Mouse (Mus musculus) E14TG2a.4 (cell line): ENCODE results near the gene Abcf1.
A peak's percentile ranks its signal among the peaks of the same experiment; 100 is the strongest.

Experiments
- H3K27me3 ChIP-seq: 2 replicates; pipeline ENCODE4 v1.6.1; 2014; ENCODE audit warnings: low read length, control low read depth; ENCODE audit not compliant: insufficient read depth
- H3K36me3 ChIP-seq: 2 replicates; pipeline ENCODE4 v1.6.1; 2014; ENCODE audit warnings: low read length, control low read depth; ENCODE audit not compliant: insufficient read depth
- H3K4me1 ChIP-seq: replicated peaks from 2 replicates; pipeline ENCODE4 v1.6.1; 2014; ENCODE audit warnings: low read depth, low read length, control low read depth
- H3K4me3 ChIP-seq: replicated peaks from 2 replicates; pipeline ENCODE4 v1.5.1; 2014; ENCODE audit warnings: mild to moderate bottlenecking, low read length
- H3K9me3 ChIP-seq: 2 replicates; pipeline ENCODE4 v1.6.1; 2014; ENCODE audit warnings: low read length, control low read depth
- CTCF ChIP-seq: conservative IDR thresholded peaks from 2 replicates; pipeline ENCODE4 v1.5.1; 2014; ENCODE audit warnings: low read length
- NANOG ChIP-seq: IDR thresholded peaks from 2 replicates; pipeline ENCODE4 v1.6.1; 2014; ENCODE audit warnings: borderline replicate concordance, low read length, mixed read lengths
- POU5F1 ChIP-seq: IDR thresholded peaks from 2 replicates; pipeline ENCODE4 v1.6.1; 2014; ENCODE audit warnings: low read length, borderline replicate concordance

Gene Abcf1

DNA sequence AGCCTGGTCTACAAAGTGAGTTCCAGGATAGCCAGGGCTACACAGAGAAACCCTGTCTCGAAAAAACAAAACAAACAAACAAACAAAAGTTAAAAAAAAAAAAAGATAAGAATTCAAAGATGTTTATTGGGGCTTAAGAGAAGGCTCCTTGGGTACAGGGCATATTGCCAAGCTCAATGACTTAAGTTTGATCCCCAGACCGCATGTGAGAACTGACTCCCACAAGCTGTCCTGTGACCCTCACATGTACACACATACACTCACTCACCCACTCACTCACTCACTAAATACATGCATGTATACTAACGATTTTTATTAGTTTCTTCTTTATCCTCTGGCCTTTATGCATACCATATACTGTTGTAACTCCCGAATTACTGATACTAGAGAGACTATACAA is 30.8 kb upstream of the Abcf1 start:
- peaks cover 85% of the 10 kb centered on the region for H3K4me1 ChIP-seq
- peaks cover 15% of the 10 kb centered on the region; the same call in 1 of the 2 replicates for H3K36me3 ChIP-seq
- no peak for TF ChIP-seq CTCF
- no peak for TF ChIP-seq NANOG
- TF ChIP-seq POU5F1: no peak
- peaks cover 7% of the 10 kb centered on the region for H3K9me3 ChIP-seq
- no peaks in the 10 kb centered on the region for H3K27me3 ChIP-seq
- H3K4me3 ChIP-seq: no peak overlapping the region

DNA sequence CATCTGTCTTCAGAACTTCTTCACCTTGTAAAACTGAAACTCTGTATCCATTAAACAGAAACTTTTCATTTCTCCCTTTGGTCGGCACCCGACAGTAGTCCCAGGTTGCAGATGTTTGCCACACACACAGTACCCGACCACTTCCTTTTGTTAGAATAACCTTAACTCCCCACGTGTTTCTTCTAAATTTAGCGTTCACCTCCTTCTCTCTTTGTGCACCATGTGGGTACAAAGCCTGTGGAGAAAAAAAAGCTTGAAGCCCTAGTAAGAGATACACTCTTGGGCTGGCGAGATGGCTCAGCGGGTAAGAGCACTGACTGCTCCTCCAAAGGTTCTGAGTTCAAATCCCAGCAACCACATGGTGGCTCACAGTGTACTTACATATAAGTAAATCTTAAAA is 29.8 kb upstream of the Abcf1 start:
- no peak for TF ChIP-seq CTCF
- TF ChIP-seq POU5F1: no peak
- no peak for TF ChIP-seq NANOG
- H3K4me1 ChIP-seq: peaks cover 82% of the 10 kb centered on the region
- H3K4me3 ChIP-seq: no peak overlapping the region
- H3K36me3 ChIP-seq: peaks cover 14% of the 10 kb centered on the region; the same call in 1 of the 2 replicates
- H3K27me3 ChIP-seq: no peaks in the 10 kb centered on the region
- peaks cover 7% of the 10 kb centered on the region for H3K9me3 ChIP-seq

DNA sequence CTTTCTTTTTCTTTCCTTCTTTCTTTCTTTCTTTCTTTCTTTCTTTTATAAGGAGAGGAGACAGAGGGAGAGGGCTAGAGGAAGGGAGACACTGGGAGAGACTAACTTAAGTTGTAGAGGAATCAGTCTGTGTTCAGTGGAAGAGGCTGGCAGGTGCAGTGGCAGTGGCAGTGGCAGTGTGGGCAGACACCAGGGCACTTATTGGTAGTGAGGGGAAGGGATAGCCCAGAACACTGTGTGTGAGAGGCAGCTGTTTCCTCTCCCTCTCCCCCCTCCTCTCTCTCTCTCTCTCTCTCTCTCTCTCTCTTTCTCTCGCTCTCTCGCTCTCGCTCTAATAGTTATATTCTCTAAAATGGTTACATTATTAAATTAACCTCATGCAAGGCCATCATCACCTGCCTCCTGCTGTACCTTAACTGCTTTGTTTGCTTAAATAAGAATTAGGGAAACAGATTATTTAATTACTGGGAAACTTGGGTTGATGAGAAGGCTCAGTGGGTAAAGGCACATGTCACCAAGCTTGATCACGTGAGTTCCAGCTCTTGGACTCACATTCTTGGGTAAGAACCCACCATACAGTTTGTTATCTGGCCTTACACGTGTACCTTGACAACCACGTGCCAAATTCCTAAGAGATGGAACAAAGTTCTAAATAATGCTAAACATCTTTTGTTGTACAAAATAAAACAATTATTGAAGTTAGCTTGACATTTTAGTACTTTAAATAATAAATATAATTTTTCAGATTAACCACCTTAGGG is 29.2 kb upstream of the Abcf1 start:
- TF ChIP-seq NANOG (no peak), CTCF (no peak), POU5F1 (no peak)
- no peaks in the 10 kb centered on the region for H3K27me3 ChIP-seq
- peaks cover 7% of the 10 kb centered on the region for H3K9me3 ChIP-seq
- peaks cover 8% of the 10 kb centered on the region; the same call in 1 of the 2 replicates for H3K36me3 ChIP-seq
- H3K4me3 ChIP-seq: no peak overlapping the region
- H3K4me1 ChIP-seq: peaks cover 77% of the 10 kb centered on the region

DNA sequence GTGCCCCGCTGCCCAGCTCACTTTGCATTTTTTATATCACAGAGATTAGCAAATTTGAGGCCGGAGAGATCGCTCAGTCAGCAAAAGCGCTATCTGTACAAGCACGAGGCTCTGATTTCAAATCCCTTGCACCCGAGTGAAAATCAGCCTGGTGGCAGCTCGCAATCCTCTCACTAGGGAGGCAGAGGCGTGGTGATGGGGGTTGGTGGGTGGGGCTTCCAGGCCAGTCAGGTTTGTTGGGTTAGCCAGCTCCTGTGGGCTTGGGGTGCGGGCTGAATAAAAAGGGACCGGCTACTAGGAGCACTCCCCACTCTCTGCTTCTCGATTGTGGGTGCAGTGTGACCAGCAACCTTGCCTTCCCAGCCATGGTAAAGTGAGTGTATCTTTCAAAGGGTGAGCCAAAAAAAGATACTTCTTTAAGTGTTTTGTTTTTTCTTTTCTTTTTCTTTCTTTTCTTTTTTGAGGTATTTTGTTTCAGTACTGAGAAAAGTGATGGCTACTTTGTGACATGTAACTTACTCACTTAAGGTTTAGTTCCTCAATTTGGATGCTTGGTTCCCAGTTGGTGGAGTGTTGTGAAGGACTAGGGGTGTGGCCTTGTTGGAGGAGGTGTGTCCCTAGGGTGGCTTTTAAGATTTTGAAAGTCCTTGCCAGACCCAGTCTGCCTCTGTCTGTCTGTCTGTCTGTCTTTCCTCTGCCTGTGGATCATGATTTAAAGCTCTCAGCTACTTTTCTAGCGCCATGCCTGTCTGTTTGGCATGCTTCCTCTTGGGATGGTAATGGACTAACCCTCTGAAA is 28.4 kb upstream of the Abcf1 start:
- peaks cover 75% of the 10 kb centered on the region for H3K4me1 ChIP-seq
- peak overlapping the region; percentile 30; the same call in 1 of the 2 replicates for H3K4me3 ChIP-seq
- TF ChIP-seq NANOG (no peak), CTCF (no peak), POU5F1 (no peak)
- no peaks in the 10 kb centered on the region for H3K27me3 ChIP-seq
- H3K36me3 ChIP-seq: peaks cover 8% of the 10 kb centered on the region; the same call in 1 of the 2 replicates
- peaks cover 7% of the 10 kb centered on the region for H3K9me3 ChIP-seq

DNA sequence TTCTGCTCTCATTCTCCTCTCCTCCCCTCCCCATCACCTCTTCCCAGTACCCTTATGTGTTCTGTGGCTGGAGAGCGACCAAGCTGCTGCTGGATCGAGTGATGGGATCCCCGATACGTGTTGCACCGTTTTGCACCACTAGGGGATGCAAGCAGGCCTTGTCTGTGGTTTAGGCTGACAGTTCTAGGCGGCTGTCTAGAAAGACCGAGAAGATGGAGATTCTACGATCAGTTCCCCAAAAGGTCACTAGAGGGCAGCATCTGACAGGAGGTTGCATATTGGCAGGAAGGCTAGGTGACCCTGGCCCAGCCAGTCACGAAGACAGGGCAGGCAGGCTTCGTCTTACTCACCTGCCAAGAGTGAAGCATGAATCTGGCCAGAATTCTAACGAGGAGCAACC is 27.4 kb upstream of the Abcf1 start:
- peaks cover 5% of the 10 kb centered on the region; the same call in 1 of the 2 replicates for H3K36me3 ChIP-seq
- no peaks in the 10 kb centered on the region for H3K27me3 ChIP-seq
- peaks cover 1% of the 10 kb centered on the region for H3K9me3 ChIP-seq
- H3K4me1 ChIP-seq: peaks cover 75% of the 10 kb centered on the region
- TF ChIP-seq CTCF: peak; percentile 98
- TF ChIP-seq NANOG: no peak
- no peak overlapping the region for H3K4me3 ChIP-seq

DNA sequence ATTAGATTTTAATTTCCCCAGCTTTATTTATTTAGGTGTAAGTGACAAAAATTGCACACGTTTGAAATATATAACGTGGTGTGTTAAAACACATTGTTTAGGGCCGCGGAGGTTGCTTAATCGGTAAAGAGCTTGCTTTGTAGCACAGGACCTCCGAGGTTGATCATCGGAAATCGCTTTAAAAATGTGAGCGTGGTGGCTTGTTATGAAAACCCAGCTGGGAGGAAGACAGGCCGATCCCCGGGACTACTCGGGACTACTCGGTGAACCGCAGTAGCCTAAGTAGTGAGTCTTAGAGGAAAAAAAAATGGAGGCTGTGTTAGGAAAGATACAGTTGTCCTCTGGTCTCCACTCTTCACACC is 25.3 kb upstream of the Abcf1 start:
- Histone ChIP-seq H3K9me3 (no peaks in the 10 kb centered on the region), H3K4me3 (peak overlapping the region; percentile 85), H3K36me3 (peaks cover 2% of the 10 kb centered on the region), H3K27me3 (no peaks in the 10 kb centered on the region), H3K4me1 (peaks cover 60% of the 10 kb centered on the region)
- TF ChIP-seq NANOG: no peak
- TF ChIP-seq POU5F1: no peak
- TF ChIP-seq CTCF: no peak

DNA sequence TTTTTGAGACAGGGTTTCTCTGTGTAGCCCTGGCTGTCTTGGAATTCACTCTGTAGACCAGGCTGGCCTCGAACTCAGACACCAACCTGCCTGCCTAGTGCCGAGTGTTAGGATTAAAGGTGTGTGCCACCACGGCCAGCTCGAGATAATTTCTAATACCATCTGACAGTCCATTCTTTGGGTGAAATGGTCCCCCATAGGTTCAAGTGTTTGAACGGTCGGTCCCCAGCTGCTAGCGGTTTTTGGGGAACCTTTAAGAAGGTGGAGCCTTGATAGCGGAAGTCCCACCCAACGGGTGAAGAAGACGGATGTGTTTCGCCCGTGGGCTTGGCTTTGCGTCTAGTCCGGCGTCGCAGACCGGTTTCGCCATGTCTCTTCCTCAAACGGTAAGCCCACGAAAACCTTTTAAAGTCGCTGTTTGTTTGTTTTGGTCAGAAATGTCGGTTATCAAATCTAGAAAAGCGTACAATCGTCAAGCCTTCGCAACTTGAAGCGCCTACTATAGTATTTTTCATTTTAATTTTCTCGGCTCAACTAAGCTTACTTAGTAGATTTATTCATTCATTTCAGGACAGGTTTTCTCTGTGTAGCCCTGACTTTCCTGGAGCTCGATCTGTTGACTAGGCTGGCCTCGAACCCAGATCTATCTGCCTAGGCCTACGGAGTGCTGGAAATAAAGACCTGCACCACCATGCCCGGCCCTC is 24.8 kb upstream of the Abcf1 start:
- peaks cover 60% of the 10 kb centered on the region for H3K4me1 ChIP-seq
- H3K9me3 ChIP-seq: no peaks in the 10 kb centered on the region
- no peaks in the 10 kb centered on the region for H3K27me3 ChIP-seq
- peak overlapping the region; percentile 85 for H3K4me3 ChIP-seq
- H3K36me3 ChIP-seq: peaks cover 6% of the 10 kb centered on the region
- TF ChIP-seq POU5F1: no peak
- no peak for TF ChIP-seq NANOG
- no peak for TF ChIP-seq CTCF

DNA sequence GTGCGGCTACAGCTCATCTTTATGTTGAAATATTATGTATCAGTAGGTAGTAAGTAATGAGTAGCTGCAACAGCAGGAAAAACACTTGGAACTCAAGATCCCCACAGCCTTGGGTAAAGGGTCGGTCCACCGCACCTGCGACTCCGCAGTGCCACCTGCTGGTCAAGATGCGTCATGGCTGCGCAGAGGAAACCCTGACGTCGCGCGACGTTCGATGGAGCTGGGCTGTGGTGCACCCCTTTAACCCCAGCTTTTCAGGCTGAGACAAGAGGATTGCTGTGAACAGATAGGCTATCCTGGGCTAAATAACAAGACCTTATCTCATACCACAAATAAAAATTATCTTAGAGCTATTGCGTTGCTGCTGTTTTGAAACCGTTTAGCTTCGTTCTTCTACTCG is 24.1 kb upstream of the Abcf1 start:
- Histone ChIP-seq H3K4me3 (peak overlapping the region; percentile 85), H3K9me3 (no peaks in the 10 kb centered on the region), H3K36me3 (peaks cover 13% of the 10 kb centered on the region), H3K27me3 (no peaks in the 10 kb centered on the region), H3K4me1 (peaks cover 57% of the 10 kb centered on the region)
- TF ChIP-seq NANOG: no peak
- peak; percentile 94 for TF ChIP-seq CTCF
- TF ChIP-seq POU5F1: no peak

DNA sequence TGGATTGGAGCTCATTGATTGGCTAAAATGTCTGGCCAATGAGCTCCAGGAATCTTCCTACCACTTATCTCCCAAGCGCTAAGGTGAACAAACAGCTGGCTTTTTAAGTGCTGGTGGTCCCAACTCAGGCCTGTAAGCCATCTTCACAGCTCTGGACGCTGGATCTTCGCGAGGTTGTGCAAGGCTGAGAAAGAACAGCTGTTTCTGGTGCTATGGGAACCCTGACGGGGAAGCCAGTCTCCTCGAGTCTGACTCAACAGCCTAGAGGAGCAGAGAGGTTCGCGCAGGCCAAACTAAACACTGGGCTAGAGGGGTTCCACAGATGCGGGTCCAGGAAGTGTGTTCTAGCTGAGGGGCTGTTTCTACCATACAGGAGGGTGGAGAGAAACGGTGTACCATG is 22.2 kb upstream of the Abcf1 start:
- H3K4me3 ChIP-seq: peak overlapping the region; percentile 61
- TF ChIP-seq CTCF (no peak), NANOG (no peak)
- peaks cover 32% of the 10 kb centered on the region for H3K36me3 ChIP-seq
- no peaks in the 10 kb centered on the region for H3K9me3 ChIP-seq
- H3K27me3 ChIP-seq: no peaks in the 10 kb centered on the region
- peaks cover 57% of the 10 kb centered on the region for H3K4me1 ChIP-seq
